Mouse (Mus musculus) heart, adult 2 months (tissue): ENCODE data around the gene Mrps5. TPM values are rescaled to one million over a fixed set of nuclear protein-coding genes. Genes with fewer than 3 reads are reported as not detected.

Experiments
- DNase-seq, 2 experiments: peaks; one replicate each; pipeline ENCODE4 v3.0.0; 2021
- H3K27ac ChIP-seq: fragments of 200-600 bp; 2 replicates; pipeline ENCODE4 v1.8.1; 2022
- H3K27me3 ChIP-seq: fragments of 200-500 bp; 2 replicates; pipeline ENCODE4 v1.6.1; 2012; ENCODE audit warnings: mild to moderate bottlenecking, low read length, inconsistent platforms, mixed read lengths; ENCODE audit not compliant: control insufficient read depth, insufficient read depth
- H3K36me3 ChIP-seq: fragments of 200-500 bp; 2 replicates; pipeline ENCODE4 v1.6.1; 2012; ENCODE audit warnings: low read length, inconsistent platforms; ENCODE audit not compliant: control insufficient read depth, insufficient read depth
- H3K4me1 ChIP-seq: fragments of 200-500 bp; 2 replicates; pipeline ENCODE4 v1.6.1; 2011; ENCODE audit warnings: low read length; ENCODE audit not compliant: control insufficient read depth, insufficient read depth
- H3K4me3 ChIP-seq: fragments of 200-600 bp; 2 replicates; pipeline ENCODE4 v1.8.1; 2022
- H3K79me2 ChIP-seq: fragments of 200-500 bp; replicated peaks from 2 replicates; pipeline ENCODE4 v1.6.1; 2012; ENCODE audit warnings: mild to moderate bottlenecking, inconsistent platforms, low read length, moderate library complexity, mixed read lengths; ENCODE audit not compliant: control insufficient read depth, insufficient read depth
- H3K9ac ChIP-seq: fragments of 200-500 bp; 2 replicates; pipeline ENCODE4 v1.6.1; 2012; ENCODE audit warnings: low read depth, mild to moderate bottlenecking, control low read depth, inconsistent platforms, low read length, mixed read lengths
- CTCF ChIP-seq: fragments of 200-600 bp; IDR thresholded peaks from 2 replicates; pipeline ENCODE4 v1.8.1; 2022; ENCODE audit warnings: antibody characterized with exemption, mild to moderate bottlenecking, moderate library complexity
- EP300 ChIP-seq: fragments of 200-500 bp; IDR thresholded peaks from 2 replicates; pipeline ENCODE4 v1.6.1; 2011; ENCODE audit warnings: low read depth, low read length, control low read depth; ENCODE audit not compliant: insufficient read depth
- POLR2A ChIP-seq: fragments of 200-500 bp; IDR thresholded peaks from 2 replicates; pipeline ENCODE4 v1.6.1; 2011; ENCODE audit warnings: mild to moderate bottlenecking, low read depth, low read length, control low read depth; ENCODE audit not compliant: insufficient read depth
- WGBS: fragments of 180-500 bp; shearing (Covaris S2); methylation state at CpG from one replicate; pipeline ENCODE4 v1.1.7; 2018; 5-methylcytosine and 5-hydroxymethylcytosine counted together
- intact Hi-C: fragments of 180-260 bp; cut with DNase I; formaldehyde crosslinking; loops from one replicate; pipeline ENCODE4 v1.15.1; 2025
- polyA plus RNA-seq: library from polyadenylated mRNA; depleted of rRNA; stranded (reverse); fragments of >200 nt; gene quantifications from 2 replicates; pipeline ENCODE4 v1.2.3, GENCODE M21; 2012
- total RNA-seq, 2 experiments: library from RNA; stranded (reverse); gene quantifications; 2 replicates each; pipeline ENCODE4 v1.2.3; 2021

The Mrps5 gene
- total and polyA plus RNA-seq, 3 experiments = 58.2 to 89.7 (median 80.3) TPM

GRCm38 (mm10) chr2:127605203-127605602 is 18.2 kb downstream of the Mrps5 start:
- H3K4me1 ChIP-seq = no peaks in the 10 kb centered on the region
- no peak for DNase-seq
- intact Hi-C loops = loop anchor here (5.0 kb wide), 2 partner anchors 77 to 152 kb away; no protein-coding TSS in a partner anchor
- no peaks in the 10 kb centered on the region for H3K27me3 ChIP-seq
- no peak overlapping the region for H3K4me3 ChIP-seq
- no peaks in the 10 kb centered on the region for H3K36me3 ChIP-seq
- WGBS = 86% methylated on average over 3 of the region's 3 CpGs
- TF ChIP-seq EP300 (no peak), POLR2A (no peak)
- H3K9ac ChIP-seq = no peak overlapping the region
- no peak overlapping the region for H3K27ac ChIP-seq
- H3K79me2 ChIP-seq = no peaks in the 10 kb centered on the region

DNA sequence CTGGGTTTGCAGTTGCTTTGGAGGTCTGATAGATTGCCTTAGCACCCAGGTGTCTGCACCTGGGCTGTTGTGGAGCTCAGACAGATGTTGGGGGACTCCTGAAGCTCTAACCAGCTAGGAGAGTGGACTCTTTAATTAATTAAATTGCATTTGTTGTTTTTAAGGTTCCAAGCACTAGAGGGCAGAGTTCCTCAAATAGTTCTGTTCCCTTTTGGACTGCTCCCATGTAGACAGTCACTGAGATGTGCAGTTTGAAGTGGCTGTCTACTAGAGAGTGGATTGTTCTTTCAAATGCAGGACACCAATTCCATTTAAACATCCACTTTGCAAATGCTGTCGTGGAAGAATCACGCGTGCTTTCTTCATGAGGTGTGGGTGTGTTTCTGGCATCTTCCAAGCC is 21.2 kb downstream of the Mrps5 start:
- no peaks in the 10 kb centered on the region for H3K27me3 ChIP-seq
- no peaks in the 10 kb centered on the region for H3K79me2 ChIP-seq
- intact Hi-C loops = loop anchor here (1.0 to 5.0 kb wide), 3 partner anchors 60 to 149 kb away; no protein-coding TSS in a partner anchor
- DNase-seq = no peak
- peak; percentile 71 for TF ChIP-seq CTCF
- no peak for TF ChIP-seq EP300
- H3K4me1 ChIP-seq = no peaks in the 10 kb centered on the region
- 37% methylated on average over 3 of the region's 3 CpGs for WGBS
- H3K4me3 ChIP-seq = no peak overlapping the region
- H3K9ac ChIP-seq = no peak overlapping the region
- no peaks in the 10 kb centered on the region for H3K36me3 ChIP-seq
- H3K27ac ChIP-seq = no peak overlapping the region

GRCm38 (mm10) chr2:127608986-127609385 is 22.0 kb downstream of the Mrps5 start:
- intact Hi-C loops = loop anchor here (1.0 to 5.0 kb wide), 3 partner anchors 59 to 148 kb away; no protein-coding TSS in a partner anchor
- Histone ChIP-seq H3K4me3 (no peak overlapping the region), H3K4me1 (no peaks in the 10 kb centered on the region), H3K36me3 (no peaks in the 10 kb centered on the region), H3K79me2 (no peaks in the 10 kb centered on the region), H3K27ac (no peak overlapping the region), H3K9ac (no peak overlapping the region), H3K27me3 (no peaks in the 10 kb centered on the region)
- DNase-seq = no peak
- TF ChIP-seq EP300 = no peak
- TF ChIP-seq CTCF = no peak
- TF ChIP-seq POLR2A = no peak
- 40% methylated on average over 5 of the region's 5 CpGs for WGBS

GRCm38 (mm10) chr2:127611386-127611785 is 24.4 kb downstream of the Mrps5 start:
- no peaks in the 10 kb centered on the region for H3K4me1 ChIP-seq
- intact Hi-C loops = loop anchor here (10.0 kb wide), 1 partner anchor 233 kb away; no protein-coding TSS in a partner anchor
- no peaks in the 10 kb centered on the region for H3K79me2 ChIP-seq
- 53% methylated on average over 4 of the region's 4 CpGs for WGBS
- no peak overlapping the region for H3K9ac ChIP-seq
- no peak overlapping the region for H3K27ac ChIP-seq
- H3K27me3 ChIP-seq = no peaks in the 10 kb centered on the region
- no peak overlapping the region for H3K4me3 ChIP-seq
- TF ChIP-seq CTCF (no peak), POLR2A (no peak), EP300 (no peak)
- H3K36me3 ChIP-seq = no peaks in the 10 kb centered on the region
- DNase-seq = no peak

- Histone ChIP-seq H3K4me3 (no peak overlapping the region), H3K27me3 (no peaks in the 10 kb centered on the region), H3K36me3 (no peaks in the 10 kb centered on the region), H3K27ac (no peak overlapping the region), H3K4me1 (no peaks in the 10 kb centered on the region), H3K9ac (no peak overlapping the region), H3K79me2 (no peaks in the 10 kb centered on the region)
- intact Hi-C loops = loop anchor here (10.0 kb wide), 1 partner anchor 233 kb away; no protein-coding TSS in a partner anchor
- no peak for DNase-seq
- 83% methylated on average over 4 of the region's 4 CpGs for WGBS
- TF ChIP-seq CTCF (no peak), EP300 (no peak), POLR2A (no peak)
Measured at GRCm38 (mm10) chr2:127612288-127612687, 25.3 kb downstream of the Mrps5 start.

- 74% methylated on average over 3 of the region's 3 CpGs for WGBS
- H3K27ac ChIP-seq = no peak overlapping the region
- H3K79me2 ChIP-seq = no peaks in the 10 kb centered on the region
- no peaks in the 10 kb centered on the region for H3K27me3 ChIP-seq
- intact Hi-C loops = loop anchor here (10.0 kb wide), 1 partner anchor 225 kb away; no protein-coding TSS in a partner anchor
- no peak overlapping the region for H3K9ac ChIP-seq
- DNase-seq = no peak
- H3K36me3 ChIP-seq = no peaks in the 10 kb centered on the region
- no peak for TF ChIP-seq EP300
- TF ChIP-seq POLR2A = no peak
- TF ChIP-seq CTCF = no peak
- no peak overlapping the region for H3K4me3 ChIP-seq
- no peaks in the 10 kb centered on the region; the same call in 1 of the 2 replicates for H3K4me1 ChIP-seq
Measured at GRCm38 (mm10) chr2:127619311-127619710, 32.3 kb downstream of the Mrps5 start.
